Mouse (Mus musculus): Measurements from ENCODE around the gene Gm7138.
"Not testable (repeated sequence)": the region's sequence is repeated elsewhere in the genome, so short reads cannot be mapped to it uniquely, and the experiment has no call there.

Gene Gm7138

GRCm38 (mm10) chr10:77776844-77777243 lies at the start of gene Gm7138:
Gm7138 (minus strand) TSS chr10:77776944.
- in situ Hi-C loops (cut with MboI; ENCODE audit: unreplicated experiment in 2 of 2), result not testable (repeated sequence)

GRCm38 (mm10) chr10:77819203-77819602 lies 42.5 kb upstream of the Gm7138 start:
- in situ Hi-C loops (cut with MboI; ENCODE audit: unreplicated experiment in 2 of 2), result no loop called here

GRCm38 (mm10) chr10:77818523-77818922 lies 41.8 kb upstream of the Gm7138 start:
- in situ Hi-C loops (cut with MboI; ENCODE audit: unreplicated experiment in 2 of 2), result no loop called here

GRCm38 (mm10) chr10:77815514-77815913 lies 38.8 kb upstream of the Gm7138 start:
- in situ Hi-C loops (cut with MboI; ENCODE audit: unreplicated experiment in 2 of 2), result no loop called here

GRCm38 (mm10) chr10:77814382-77814781 lies 37.6 kb upstream of the Gm7138 start, which contains the start of gene Gm2696:
Gm2696 (plus strand) TSS chr10:77814682.
- in situ Hi-C loops (cut with MboI; ENCODE audit: unreplicated experiment in 2 of 2), result no loop called here

GRCm38 (mm10) chr10:77811743-77812142 lies 35.0 kb upstream of the Gm7138 start, which contains the start of gene Gm9507:
Gm9507 (minus strand) TSS chr10:77811843.
- in situ Hi-C loops (cut with MboI; ENCODE audit: unreplicated experiment in 2 of 2), result no loop called here

GRCm38 (mm10) chr10:77804095-77804494 lies 27.4 kb upstream of the Gm7138 start:
- in situ Hi-C loops (cut with MboI; ENCODE audit: unreplicated experiment in 2 of 2), result no loop called here

GRCm38 (mm10) chr10:77798921-77799508 lies 22.3 kb upstream of the Gm7138 start, which contains the start of gene Gm19668:
Gm19668 (minus strand) TSS chr10:77799133.
- in situ Hi-C loops (cut with MboI; ENCODE audit: unreplicated experiment in 2 of 2), result no loop called here

GRCm38 (mm10) chr10:77798164-77798920 lies 21.6 kb upstream of the Gm7138 start:
- in situ Hi-C loops (cut with MboI; ENCODE audit: unreplicated experiment in 2 of 2), result not testable (repeated sequence)

GRCm38 (mm10) chr10:77797677-77798076 lies 20.9 kb upstream of the Gm7138 start:
- in situ Hi-C loops (cut with MboI; ENCODE audit: unreplicated experiment in 2 of 2), result no loop called here

GRCm38 (mm10) chr10:77794976-77795375 lies 18.2 kb upstream of the Gm7138 start, which contains the start of gene Gm9639:
Gm9639 (minus strand) TSS chr10:77795076.
- in situ Hi-C loops (cut with MboI; ENCODE audit: unreplicated experiment in 2 of 2), result no loop called here

- in situ Hi-C loops (cut with MboI; ENCODE audit: unreplicated experiment in 2 of 2), result no loop called here
Observed at GRCm38 (mm10) chr10:77788621-77789020, 11.9 kb upstream of the Gm7138 start.

- in situ Hi-C loops (cut with MboI; ENCODE audit: unreplicated experiment in 2 of 2), result not testable (repeated sequence)
Observed at GRCm38 (mm10) chr10:77787876-77788275, 11.1 kb upstream of the Gm7138 start, which contains the start of gene Gm7137. Gm7137 (minus strand) TSS chr10:77788200.

GRCm38 (mm10) chr10:77783396-77783795 lies 6.7 kb upstream of the Gm7138 start:
- in situ Hi-C loops (cut with MboI; ENCODE audit: unreplicated experiment in 2 of 2), result not testable (repeated sequence)

- in situ Hi-C loops (cut with MboI; ENCODE audit: unreplicated experiment in 2 of 2), result not testable (repeated sequence)
Observed at GRCm38 (mm10) chr10:77782442-77782841, 5.7 kb upstream of the Gm7138 start, which contains the start of gene Gm3250. Gm3250 (minus strand) TSS chr10:77782542.

GRCm38 (mm10) chr10:77772142-77772541 lies 4.6 kb downstream of the Gm7138 start:
- in situ Hi-C loops (cut with MboI; ENCODE audit: unreplicated experiment in 2 of 2), result not testable (repeated sequence)

- in situ Hi-C loops (cut with MboI; ENCODE audit: unreplicated experiment in 2 of 2), result not testable (repeated sequence)
Observed at GRCm38 (mm10) chr10:77771225-77771624, 5.5 kb downstream of the Gm7138 start, which contains the start of gene Gm3238. Gm3238 (minus strand) TSS chr10:77771325.

GRCm38 (mm10) chr10:77769727-77770126 lies 7.0 kb downstream of the Gm7138 start:
- in situ Hi-C loops (cut with MboI; ENCODE audit: unreplicated experiment in 2 of 2), result no loop called here

GRCm38 (mm10) chr10:77759582-77759981 lies 17.2 kb downstream of the Gm7138 start, which contains the start of gene Gm3233:
Gm3233 (minus strand) TSS chr10:77759682.
- in situ Hi-C loops (cut with MboI; ENCODE audit: unreplicated experiment in 2 of 2), result loop anchor here in 1 of 2 experiments (10.0 kb wide), 1 partner anchor 245 kb away; the partner anchor contains the start of gene Fam207a

GRCm38 (mm10) chr10:77753448-77753847 lies 23.3 kb downstream of the Gm7138 start:
- in situ Hi-C loops (cut with MboI; ENCODE audit: unreplicated experiment in 2 of 2), result loop anchor here in 1 of 2 experiments (10.0 kb wide), 1 partner anchor 239 kb away; the partner anchor contains the start of gene Fam207a

GRCm38 (mm10) chr10:77752312-77752711 lies 24.4 kb downstream of the Gm7138 start:
- in situ Hi-C loops (cut with MboI; ENCODE audit: unreplicated experiment in 2 of 2), result loop anchor here in 1 of 2 experiments (10.0 kb wide), 1 partner anchor 238 kb away; the partner anchor contains the start of gene Fam207a
